Mouse (Mus musculus): ENCODE measurements around the gene Tmem121b. TPM values are rescaled to one million over a fixed set of nuclear protein-coding genes. Genes with fewer than 3 reads are reported as not detected.
A peak's percentile ranks its signal among the peaks of the same experiment; 100 is the strongest.

The Tmem121b gene
- polyA plus RNA-seq, 1 experiment = 0.14 TPM

- no peak for DNase-seq (ENCODE audit: low read depth in 1 of 2, low spot score in 2 of 2)
- 0 out of 2 replicates have a peak overlapping the region, but pooled peaks have one; percentile 3 for H3K27ac ChIP-seq (ENCODE audit: insufficient read depth, low read length)
- H3K4me3 ChIP-seq (ENCODE audit: extremely low read depth, insufficient read depth, insufficient read length) = no peak overlapping the region
- TF ChIP-seq CTCF (IDR thresholded peaks at IDR 0.05; ENCODE audit: extremely low read depth, insufficient read depth, insufficient read length, insufficient replicate concordance) (no peak), POLR2A (IDR thresholded peaks at IDR 0.05; ENCODE audit: low read depth, low read length) (no peak)
- H3K27me3 ChIP-seq (ENCODE audit: control insufficient read depth, insufficient read depth, low read length) = no peaks in the 10 kb centered on the region
- H3K36me3 ChIP-seq (ENCODE audit: control insufficient read depth, insufficient read depth, low read length) = peaks cover 14% of the 10 kb centered on the region
- WGBS = 82% methylated on average over 4 of the region's 4 CpGs
- H3K4me1 ChIP-seq (ENCODE audit: control insufficient read depth, insufficient read depth, insufficient read length) = no peaks in the 10 kb centered on the region
Observed at GRCm38 (mm10) chr6:120516422-120516821, 22.8 kb upstream of the Tmem121b start.

- no peak overlapping the region for H3K27ac ChIP-seq (ENCODE audit: insufficient read depth, low read length)
- TF ChIP-seq POLR2A (IDR thresholded peaks at IDR 0.05; ENCODE audit: low read depth, low read length) (no peak), CTCF (IDR thresholded peaks at IDR 0.05; ENCODE audit: extremely low read depth, insufficient read depth, insufficient read length, insufficient replicate concordance) (no peak)
- H3K36me3 ChIP-seq (ENCODE audit: control insufficient read depth, insufficient read depth, low read length) = peaks cover 8% of the 10 kb centered on the region
- no peaks in the 10 kb centered on the region for H3K27me3 ChIP-seq (ENCODE audit: control insufficient read depth, insufficient read depth, low read length)
- 84% methylated on average over 6 of the region's 6 CpGs for WGBS
- H3K4me3 ChIP-seq (ENCODE audit: extremely low read depth, insufficient read depth, insufficient read length) = no peak overlapping the region
- DNase-seq (ENCODE audit: low read depth in 1 of 2, low spot score in 2 of 2) = no peak
- H3K4me1 ChIP-seq (ENCODE audit: control insufficient read depth, insufficient read depth, insufficient read length) = no peaks in the 10 kb centered on the region
Observed at GRCm38 (mm10) chr6:120511212-120511611, 17.6 kb upstream of the Tmem121b start.

- Histone ChIP-seq H3K27me3 (ENCODE audit: control insufficient read depth, insufficient read depth, low read length) (no peaks in the 10 kb centered on the region), H3K4me1 (ENCODE audit: control insufficient read depth, insufficient read depth, insufficient read length) (no peaks in the 10 kb centered on the region), H3K36me3 (ENCODE audit: control insufficient read depth, insufficient read depth, low read length) (peaks cover 8% of the 10 kb centered on the region), H3K4me3 (ENCODE audit: extremely low read depth, insufficient read depth, insufficient read length) (no peak overlapping the region), H3K27ac (ENCODE audit: insufficient read depth, low read length) (no peak overlapping the region)
- DNase-seq (ENCODE audit: low read depth in 1 of 2, low spot score in 2 of 2) = no peak
- no peak for TF ChIP-seq CTCF (IDR thresholded peaks at IDR 0.05; ENCODE audit: extremely low read depth, insufficient read depth, insufficient read length, insufficient replicate concordance)
- TF ChIP-seq POLR2A (IDR thresholded peaks at IDR 0.05; ENCODE audit: low read depth, low read length) = no peak
- 75% methylated on average over 8 of the region's 8 CpGs for WGBS
Observed at GRCm38 (mm10) chr6:120510425-120510824, 16.8 kb upstream of the Tmem121b start.

GRCm38 (mm10) chr6:120509975-120510374 is 16.4 kb upstream of the Tmem121b start:
- 90% methylated on average over 7 of the region's 7 CpGs for WGBS
- TF ChIP-seq POLR2A (IDR thresholded peaks at IDR 0.05; ENCODE audit: low read depth, low read length) (no peak), CTCF (IDR thresholded peaks at IDR 0.05; ENCODE audit: extremely low read depth, insufficient read depth, insufficient read length, insufficient replicate concordance) (no peak)
- no peak overlapping the region for H3K27ac ChIP-seq (ENCODE audit: insufficient read depth, low read length)
- H3K27me3 ChIP-seq (ENCODE audit: control insufficient read depth, insufficient read depth, low read length) = no peaks in the 10 kb centered on the region
- DNase-seq (ENCODE audit: low read depth in 1 of 2, low spot score in 2 of 2) = no peak
- H3K4me3 ChIP-seq (ENCODE audit: extremely low read depth, insufficient read depth, insufficient read length) = no peak overlapping the region
- peaks cover 8% of the 10 kb centered on the region for H3K36me3 ChIP-seq (ENCODE audit: control insufficient read depth, insufficient read depth, low read length)
- H3K4me1 ChIP-seq (ENCODE audit: control insufficient read depth, insufficient read depth, insufficient read length) = no peaks in the 10 kb centered on the region

- DNase-seq (ENCODE audit: low read depth in 1 of 2, low spot score in 2 of 2) = no peak
- TF ChIP-seq POLR2A (IDR thresholded peaks at IDR 0.05; ENCODE audit: low read depth, low read length) (no peak), CTCF (IDR thresholded peaks at IDR 0.05; ENCODE audit: extremely low read depth, insufficient read depth, insufficient read length, insufficient replicate concordance) (no peak)
- Histone ChIP-seq H3K27me3 (ENCODE audit: control insufficient read depth, insufficient read depth, low read length) (no peaks in the 10 kb centered on the region), H3K27ac (ENCODE audit: insufficient read depth, low read length) (no peak overlapping the region), H3K4me1 (ENCODE audit: control insufficient read depth, insufficient read depth, insufficient read length) (no peaks in the 10 kb centered on the region), H3K4me3 (ENCODE audit: extremely low read depth, insufficient read depth, insufficient read length) (no peak overlapping the region), H3K36me3 (ENCODE audit: control insufficient read depth, insufficient read depth, low read length) (peaks cover 8% of the 10 kb centered on the region)
- 78% methylated on average over 4 of the region's 4 CpGs for WGBS
Observed at GRCm38 (mm10) chr6:120508645-120509044, 15.0 kb upstream of the Tmem121b start.

GRCm38 (mm10) chr6:120505531-120505930 is 11.9 kb upstream of the Tmem121b start:
- no peaks in the 10 kb centered on the region for H3K27me3 ChIP-seq (ENCODE audit: control insufficient read depth, insufficient read depth, low read length)
- H3K4me3 ChIP-seq (ENCODE audit: extremely low read depth, insufficient read depth, insufficient read length) = no peak overlapping the region
- no peak overlapping the region for H3K27ac ChIP-seq (ENCODE audit: insufficient read depth, low read length)
- H3K36me3 ChIP-seq (ENCODE audit: control insufficient read depth, insufficient read depth, low read length) = peaks cover 8% of the 10 kb centered on the region; the same call in 1 of the 2 replicates
- 80% methylated on average over 4 of the region's 4 CpGs for WGBS
- no peak for TF ChIP-seq CTCF (IDR thresholded peaks at IDR 0.05; ENCODE audit: extremely low read depth, insufficient read depth, insufficient read length, insufficient replicate concordance)
- TF ChIP-seq POLR2A (IDR thresholded peaks at IDR 0.05; ENCODE audit: low read depth, low read length) = no peak
- H3K4me1 ChIP-seq (ENCODE audit: control insufficient read depth, insufficient read depth, insufficient read length) = no peaks in the 10 kb centered on the region
- no peak for DNase-seq (ENCODE audit: low read depth in 1 of 2, low spot score in 2 of 2)

DNA sequence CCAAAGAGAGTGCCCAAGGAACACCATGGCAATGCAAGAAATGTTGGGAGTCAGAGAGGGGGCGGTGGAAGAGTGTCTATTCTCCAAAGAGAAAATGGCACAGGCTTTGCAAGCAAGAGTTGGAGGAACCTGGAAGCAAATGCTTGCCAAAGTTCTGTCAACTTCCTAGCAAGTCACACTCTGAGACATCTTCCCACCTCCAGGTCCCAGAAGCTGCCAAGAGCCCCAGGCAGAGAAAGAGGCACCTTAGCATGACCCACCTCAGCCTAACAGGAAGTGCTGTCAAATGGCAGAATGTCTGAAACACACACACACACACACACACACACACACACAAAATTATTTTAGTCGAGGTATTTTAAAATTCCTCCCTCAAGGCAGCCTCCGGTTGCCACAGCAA is 10.4 kb upstream of the Tmem121b start:
- Histone ChIP-seq H3K36me3 (ENCODE audit: control insufficient read depth, insufficient read depth, low read length) (no peaks in the 10 kb centered on the region), H3K4me1 (ENCODE audit: control insufficient read depth, insufficient read depth, insufficient read length) (no peaks in the 10 kb centered on the region), H3K27ac (ENCODE audit: insufficient read depth, low read length) (no peak overlapping the region), H3K4me3 (ENCODE audit: extremely low read depth, insufficient read depth, insufficient read length) (no peak overlapping the region), H3K27me3 (ENCODE audit: control insufficient read depth, insufficient read depth, low read length) (no peaks in the 10 kb centered on the region)
- no peak for DNase-seq (ENCODE audit: low read depth in 1 of 2, low spot score in 2 of 2)
- TF ChIP-seq CTCF (IDR thresholded peaks at IDR 0.05; ENCODE audit: extremely low read depth, insufficient read depth, insufficient read length, insufficient replicate concordance) = no peak
- TF ChIP-seq POLR2A (IDR thresholded peaks at IDR 0.05; ENCODE audit: low read depth, low read length) = no peak
- WGBS = 67% methylated on average over 3 of the region's 3 CpGs
